In the genomic region with DNA sequence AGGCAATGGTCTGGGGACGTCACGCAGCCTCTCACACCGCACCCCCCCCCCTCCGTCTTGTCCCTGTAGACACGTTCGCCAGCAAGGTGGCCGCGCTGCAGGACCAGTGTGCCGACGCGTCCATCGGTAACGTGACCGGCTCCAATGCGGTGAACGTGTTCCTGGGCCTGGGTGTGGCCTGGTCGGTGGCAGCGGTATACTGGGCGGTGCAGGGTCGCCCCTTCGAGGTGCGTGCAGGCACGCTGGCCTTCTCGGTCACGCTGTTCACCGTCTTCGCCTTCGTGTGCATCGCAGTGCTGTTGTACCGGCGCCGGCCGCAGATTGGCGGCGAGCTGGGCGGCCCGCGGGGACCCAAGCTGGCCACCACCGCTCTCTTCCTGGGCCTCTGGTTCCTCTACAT, we compare ENCODE assay signal across 12 mouse cellular contexts. TPM values are rescaled to one million over a fixed set of nuclear protein-coding genes. Genes with fewer than 3 reads are reported as not detected.
DNase-seq lines count a peak whose midpoint lies in the region; ATAC-seq lines count a peak whose summit lies in the region.
"Had no signal": no experiment of that assay in that cellular context is flagged by ENCODE, and none has a peak within 500 bp of the region (broad histone marks: within the 10 kb centered on the region; RNA-seq: fewer than 3 reads in every experiment).

No protein-coding gene starts in this region.

- no peak for ATAC-seq in heart, embryonic 14.5 days (ENCODE audit: insufficient number of reproducible peaks, insufficient read depth, low FRiP score, low read depth)
- ATAC-seq in forebrain, embryonic 15.5 days (replicated peaks) = no peak
- ATAC-seq in midbrain, embryonic 11.5 days (ENCODE audit: low FRiP score) = peak; percentile 42; the same call in 1 of the 2 replicates
- ATAC-seq: lung, postnatal 0 days had no signal

- no peak overlapping the region for H3K27ac ChIP-seq in heart, embryonic 14.5 days (replicated peaks in 1 of 2; ENCODE audit: control insufficient read depth in 1 of 2, insufficient read depth in 1 of 2, low read depth in 2 of 2, low read length in 2 of 2)
- no peak overlapping the region for H3K27ac ChIP-seq in forebrain, embryonic 15.5 days (replicated peaks)
- H3K27ac ChIP-seq in midbrain, embryonic 11.5 days (ENCODE audit: low read depth, low read length) = no peak overlapping the region

- peak overlapping the region; percentile 34; the same call in 1 of the 2 replicates for H3K9ac ChIP-seq in heart, embryonic 14.5 days (ENCODE audit: low read length)
- no peak overlapping the region for H3K9ac ChIP-seq in forebrain, embryonic 15.5 days (replicated peaks)
- H3K9ac ChIP-seq in midbrain, embryonic 11.5 days (ENCODE audit: low read length) = no peak overlapping the region

- intact Hi-C loops in heart, postnatal 10 days (cut with DNase I) = no loop called here

- DNase-seq in heart, postnatal 10 days = no peak
- DNase-seq in cerebellum, postnatal 25 days = peak; percentile 62 to 69
- DNase-seq in midbrain, embryonic 11.5 days (ENCODE audit: low spot score, missing footprints) = no peak
- DNase-seq in frontal cortex, postnatal 14 days (ENCODE audit: low spot score in 2 of 2) = no peak
- no peak for DNase-seq in adrenal gland, postnatal 14 days
- no peak for DNase-seq in left cerebral cortex, adult 11 months (ENCODE audit: low spot score)
- DNase-seq: kidney, adult 11 months; spleen, adult 18-20 months had no signal

- peaks cover 26% of the 10 kb centered on the region for H3K27me3 ChIP-seq in heart, embryonic 14.5 days (ENCODE audit: control insufficient read depth, insufficient read depth, low read length)
- peaks cover 18% of the 10 kb centered on the region; the same call in 1 of the 2 replicates for H3K27me3 ChIP-seq in forebrain, embryonic 15.5 days
- H3K27me3 ChIP-seq in midbrain, embryonic 11.5 days (ENCODE audit: control insufficient read depth, insufficient read depth, low read length) = peaks cover 16% of the 10 kb centered on the region

- H3K36me3 ChIP-seq in heart, embryonic 14.5 days (ENCODE audit: control insufficient read depth, insufficient read depth, low read length) = no peaks in the 10 kb centered on the region
- no peaks in the 10 kb centered on the region for H3K36me3 ChIP-seq in forebrain, embryonic 15.5 days
- H3K36me3 ChIP-seq in midbrain, embryonic 11.5 days (ENCODE audit: control insufficient read depth, insufficient read depth, low read length) = no peaks in the 10 kb centered on the region

- no peaks in the 10 kb centered on the region for H3K9me3 ChIP-seq in heart, embryonic 14.5 days (ENCODE audit: control insufficient read depth, low read length)
- no peaks in the 10 kb centered on the region for H3K9me3 ChIP-seq in forebrain, embryonic 15.5 days
- no peaks in the 10 kb centered on the region for H3K9me3 ChIP-seq in midbrain, embryonic 11.5 days (ENCODE audit: control insufficient read depth, low read length)

- H3K4me2 ChIP-seq in heart, embryonic 14.5 days (ENCODE audit: low read length) = peak overlapping the region; percentile 52
- peak overlapping the region; percentile 7; the same call in 1 of the 2 replicates for H3K4me2 ChIP-seq in forebrain, embryonic 15.5 days (replicated peaks)
- peak overlapping the region; percentile 33; the same call in 1 of the 2 replicates for H3K4me2 ChIP-seq in midbrain, embryonic 11.5 days

- peaks cover 5 to 21% of the 10 kb centered on the region in 2 experiments for H3K4me1 ChIP-seq in heart, embryonic 14.5 days (ENCODE audit: control insufficient read depth in 2 of 2, insufficient read depth in 2 of 2, low read length in 2 of 2)
- H3K4me1 ChIP-seq in forebrain, embryonic 15.5 days = peaks cover 9% of the 10 kb centered on the region
- H3K4me1 ChIP-seq in midbrain, embryonic 11.5 days (ENCODE audit: control insufficient read depth, insufficient read depth, low read length) = peaks cover 3% of the 10 kb centered on the region; the same call in 1 of the 2 replicates

- WGBS in heart, embryonic 14.5 days = 8% methylated on average over 39 of the region's 39 CpGs
- WGBS in forebrain, embryonic 15.5 days = 11% methylated on average over 39 of the region's 39 CpGs
- WGBS in midbrain, embryonic 11.5 days = 11% methylated on average over 39 of the region's 39 CpGs

- H3K4me3 ChIP-seq in heart, embryonic 14.5 days (ENCODE audit: control insufficient read depth in 1 of 2, insufficient read depth in 1 of 2, low read depth in 1 of 2, low read length in 2 of 2) = peak overlapping the region; percentile 12 to 22; a peak in 2 of 4 replicates
- 0 out of 2 replicates have a peak overlapping the region, but pooled peaks have one; percentile 2 for H3K4me3 ChIP-seq in forebrain, embryonic 15.5 days
- H3K4me3 ChIP-seq in midbrain, embryonic 11.5 days (ENCODE audit: low read depth, low read length) = no peak overlapping the region

RNA-seq across cellular contexts. Expression of a gene that starts 16.2 kb away (rescaled TPM):
- polyA plus RNA-seq in heart, embryonic 14.5 days (2014; fragmentation: Nextera tagmentation; extraction: Ambion mirVana) = 15.1 and 15.5 TPM in 2 replicates
- total RNA-seq in heart, postnatal 10 days (2021) = 1 to 10 TPM; 6.1 to 6.5 TPM
- 110 and 116 TPM in 2 replicates for polyA plus RNA-seq in forebrain, embryonic 15.5 days (2015; fragmentation: Nextera tagmentation; extraction: Ambion mirVana)
- polyA plus RNA-seq in midbrain, embryonic 11.5 days (2014; fragmentation: Nextera tagmentation; extraction: Ambion mirVana) = 74.7 and 80.7 TPM in 2 replicates
- 9.4 and 16.2 TPM in 2 replicates for total RNA-seq in adrenal gland, postnatal 14 days (2021)

RNA-seq across cellular contexts. Expression of a gene that starts 29.1 kb away (rescaled TPM):
- 0.15 TPM in 2 replicates for polyA plus RNA-seq in heart, embryonic 14.5 days (2014; fragmentation: Nextera tagmentation; extraction: Ambion mirVana)
- 1 to 10 TPM; 1.3 to 1.4 TPM for total RNA-seq in heart, postnatal 10 days (2021)
- 0.96 and 1.1 TPM in 2 replicates for polyA plus RNA-seq in forebrain, embryonic 15.5 days (2015; fragmentation: Nextera tagmentation; extraction: Ambion mirVana)
- polyA plus RNA-seq in midbrain, embryonic 11.5 days (2014; fragmentation: Nextera tagmentation; extraction: Ambion mirVana) = 0.27 and 0.34 TPM in 2 replicates
- 3.6 and 4.1 TPM in 2 replicates for total RNA-seq in adrenal gland, postnatal 14 days (2021)
- total RNA-seq: MEL had no signal

RNA-seq across cellular contexts. Expression of a gene that starts 39.0 kb away (rescaled TPM):
- polyA plus RNA-seq in heart, embryonic 14.5 days (2014; fragmentation: Nextera tagmentation; extraction: Ambion mirVana) = 31.2 and 32.0 TPM in 2 replicates
- 10 to 100 TPM; 24.1 to 27.7 TPM for total RNA-seq in heart, postnatal 10 days (2021)
- polyA plus RNA-seq in forebrain, embryonic 15.5 days (2015; fragmentation: Nextera tagmentation; extraction: Ambion mirVana) = 43.0 and 43.7 TPM in 2 replicates
- polyA plus RNA-seq in midbrain, embryonic 11.5 days (2014; fragmentation: Nextera tagmentation; extraction: Ambion mirVana) = 16.2 and 18.2 TPM in 2 replicates
- total RNA-seq in adrenal gland, postnatal 14 days (2021) = 22.3 and 24.7 TPM in 2 replicates

Comparison
In these comparisons a context has a peak if more than half of its experiments do, and no peak if none do; other contexts are left out.
1. DNase-seq: peak in cerebellum, postnatal 25 days (2 of 2); none in heart, postnatal 10 days (0 of 2), midbrain, embryonic 11.5 days (single experiment), frontal cortex, postnatal 14 days (0 of 2), adrenal gland, postnatal 14 days (single experiment) and left cerebral cortex, adult 11 months (single experiment).
2. Peak in every context shown above with its lines, with median percentiles within 50 percentile points of each other: H3K4me2 ChIP-seq.